Mouse (Mus musculus) left cerebral cortex, postnatal 10 days (tissue): ENCODE data around the gene Myo16. TPM values are rescaled to one million over a fixed set of nuclear protein-coding genes. Genes with fewer than 3 reads are reported as not detected.

Experiments
- DNase-seq, 2 experiments: peaks; one replicate each; pipeline ENCODE4 v3.0.0; 2021 to 2022; ENCODE audit warnings: low spot score in 2 of 2, mixed read lengths in 1 of 2; ENCODE audit errors: extremely low spot score in 1 of 2
- intact Hi-C: fragments of 180-260 bp; cut with DNase I; formaldehyde crosslinking; loops from one replicate; pipeline ENCODE4 v1.15.1; 2025
- total RNA-seq, 2 experiments: library from RNA; stranded (reverse); gene quantifications; 2 replicates each; pipeline ENCODE4 v1.2.3; 2021

Gene Myo16
- total RNA-seq, 2 experiments from 2014 or later, result 92.5 to 107 TPM

DNA sequence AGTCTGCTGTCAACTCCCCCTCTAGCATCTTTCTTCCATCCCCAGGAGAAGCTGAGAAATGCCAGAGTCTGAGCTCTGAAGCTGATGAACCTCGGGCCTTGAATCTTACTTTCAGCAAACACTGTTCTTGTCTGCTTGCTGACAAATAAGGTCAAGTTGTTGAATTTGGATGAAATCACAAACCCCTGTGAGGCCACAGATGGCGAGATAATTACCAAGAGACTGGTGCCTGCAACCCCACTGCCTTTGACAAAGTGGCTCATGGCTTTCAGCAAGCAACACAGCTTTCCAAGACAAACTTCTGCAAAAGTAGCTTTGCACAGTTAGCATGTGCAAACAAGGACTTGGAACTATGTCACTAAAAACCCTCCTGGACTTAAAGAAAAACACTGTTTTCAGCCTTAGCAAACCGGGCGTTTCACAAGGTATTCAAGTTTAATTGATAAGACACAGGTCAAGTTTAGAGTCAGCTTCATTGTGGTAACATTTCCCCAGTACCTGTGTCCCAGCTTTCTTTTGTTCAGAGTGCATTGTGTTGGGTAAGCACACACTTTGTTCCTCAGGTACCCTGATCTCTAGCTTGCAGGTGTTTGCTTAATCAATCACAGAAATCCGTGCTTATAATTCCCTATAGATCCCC lies 20.6 kb downstream of the Myo16 start:
- DNase-seq, result no peak

DNA sequence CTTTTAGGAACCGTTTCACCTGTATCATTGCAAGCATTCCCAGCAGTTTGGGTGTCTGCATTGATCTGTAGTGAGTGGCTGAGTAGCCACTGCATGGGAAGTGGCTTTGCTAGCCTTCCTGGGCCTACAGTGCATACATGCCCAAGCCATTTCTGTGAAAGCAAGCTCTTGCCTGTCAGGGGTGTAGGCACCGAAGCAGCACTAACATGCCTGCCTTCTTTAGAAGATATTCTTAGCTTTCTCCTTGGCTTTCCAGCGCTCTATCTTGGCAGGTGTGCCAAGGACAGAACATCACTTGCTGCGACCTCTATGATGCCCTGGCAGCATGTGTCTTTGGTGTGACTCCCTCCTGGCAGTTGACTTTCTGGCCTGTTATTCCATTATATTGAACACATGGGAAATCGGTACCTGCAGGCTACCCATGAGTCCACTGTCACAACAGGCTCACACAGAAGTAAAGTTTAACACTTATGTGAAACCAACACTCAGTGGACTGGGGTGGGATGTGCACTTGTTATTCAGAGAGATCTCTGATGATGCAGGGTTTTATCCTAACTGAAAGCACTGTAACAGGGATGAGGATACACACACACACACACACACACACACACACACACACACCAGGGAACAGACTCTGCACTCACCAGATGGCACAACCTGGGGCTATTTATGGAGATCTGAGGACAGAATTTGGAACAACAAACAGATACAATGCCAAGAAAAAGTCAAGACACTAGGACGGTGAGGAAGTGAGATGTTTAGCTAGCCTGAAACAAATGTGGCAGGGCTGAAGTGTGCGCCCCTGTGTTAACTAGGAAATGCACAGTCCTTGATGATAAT lies 21.4 kb downstream of the Myo16 start:
- DNase-seq, result no peak
- intact Hi-C loops, result no loop called here

More for the DNA sequence above, 20.6 kb downstream of the Myo16 start:
- intact Hi-C loops, result no loop called here

DNA sequence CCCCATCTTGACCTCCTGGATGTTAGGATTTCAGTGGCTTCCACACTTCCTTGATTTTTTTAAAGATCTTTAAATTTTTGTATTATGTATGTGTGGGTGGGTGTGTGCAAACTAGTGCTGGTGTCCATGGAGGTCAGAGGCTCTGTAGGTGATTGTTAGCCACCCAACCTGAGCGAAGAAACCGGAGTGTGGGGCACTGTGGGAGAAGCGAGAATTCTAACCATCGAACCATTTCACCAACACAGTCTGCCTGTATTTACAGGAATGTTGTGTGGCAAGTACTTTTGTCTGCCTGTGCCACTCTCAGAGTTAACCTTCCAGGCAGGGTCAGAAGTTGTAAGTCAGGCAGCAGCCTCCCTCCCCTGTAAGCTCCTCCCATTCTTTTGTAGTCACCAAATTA lies 22.3 kb downstream of the Myo16 start:
- intact Hi-C loops, result no loop called here
- DNase-seq, result no peak

DNA sequence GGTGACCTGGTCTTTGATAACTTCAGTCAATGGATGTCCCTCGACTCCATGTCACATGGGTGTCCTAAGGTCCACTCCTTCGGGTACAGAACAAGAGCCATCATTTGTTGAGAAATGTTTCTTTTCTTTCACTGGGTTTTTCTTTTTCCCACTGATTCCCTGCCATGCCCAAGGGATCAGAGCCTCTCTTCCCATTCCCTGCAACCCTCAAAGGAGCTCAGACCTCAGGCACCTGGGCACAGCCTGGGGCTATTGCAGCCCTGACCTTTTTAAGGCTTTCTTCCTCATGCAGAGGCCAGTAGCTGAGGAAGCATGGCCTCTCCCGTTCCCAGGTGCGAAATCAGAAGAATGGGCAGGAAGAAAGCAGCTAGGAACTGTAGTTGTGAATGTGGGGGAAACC lies 23.4 kb downstream of the Myo16 start:
- no peak for DNase-seq
- intact Hi-C loops, result no loop called here

DNA sequence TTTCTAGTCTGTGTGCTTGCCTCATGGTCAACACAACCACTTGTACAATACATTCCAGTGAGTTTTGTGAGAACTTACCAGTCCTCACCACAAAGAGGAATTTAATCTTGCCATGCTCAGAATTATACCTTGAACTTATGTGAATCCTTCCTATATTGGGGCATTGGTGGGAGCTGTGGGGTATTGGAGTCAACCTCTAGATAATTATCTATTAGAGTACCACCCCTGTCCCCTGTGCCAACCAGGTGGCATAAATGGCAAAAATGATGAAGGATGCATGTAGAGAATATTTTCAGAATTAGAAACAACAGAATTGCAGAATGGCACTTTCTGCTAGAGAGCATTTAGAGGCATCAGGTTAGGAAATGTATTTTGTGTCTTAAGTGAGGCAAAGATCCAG lies 25.3 kb downstream of the Myo16 start:
- no peak for DNase-seq
- intact Hi-C loops, result no loop called here

DNA sequence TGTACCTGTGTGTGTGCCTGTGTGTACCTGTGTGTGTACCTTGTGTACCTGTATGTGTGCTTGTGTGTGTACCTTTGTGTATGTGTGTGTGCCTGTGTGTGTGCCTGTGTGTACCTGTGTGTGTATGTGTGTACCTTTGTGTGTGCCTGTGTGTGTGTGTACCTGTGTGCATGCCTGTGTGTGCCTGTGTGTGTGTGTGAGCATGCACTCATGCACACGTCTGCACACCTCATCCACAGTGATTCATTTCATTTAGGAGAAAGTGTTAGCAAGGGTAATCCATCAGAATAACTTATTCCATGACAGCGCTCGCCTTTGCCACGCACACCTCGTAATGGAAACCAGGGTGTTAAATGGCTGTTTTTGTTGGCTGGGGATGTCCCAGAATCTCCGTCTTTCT lies 36.9 kb downstream of the Myo16 start:
- intact Hi-C loops, result no loop called here
- no peak for DNase-seq

DNA sequence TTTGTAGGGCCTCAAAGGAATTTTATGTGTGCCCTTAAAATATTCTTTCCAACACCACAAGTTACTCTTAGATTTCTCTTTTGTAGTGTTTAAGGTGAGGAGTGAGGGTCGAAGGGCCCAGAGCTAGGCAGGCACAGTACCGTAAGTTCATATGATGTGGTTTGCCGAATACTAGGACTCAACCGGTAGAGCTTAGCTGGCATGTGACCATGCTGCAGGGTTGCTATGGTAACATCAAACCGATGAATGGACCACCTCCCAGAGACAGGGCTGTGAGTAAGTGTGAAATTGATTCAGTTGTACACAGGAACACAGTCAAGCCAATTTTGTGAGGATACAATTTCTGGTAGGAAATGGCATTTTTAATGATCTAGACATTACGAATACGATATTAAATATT lies 44.5 kb downstream of the Myo16 start:
- peak; percentile 30 to 46 for DNase-seq
- intact Hi-C loops, result no loop called here

DNA sequence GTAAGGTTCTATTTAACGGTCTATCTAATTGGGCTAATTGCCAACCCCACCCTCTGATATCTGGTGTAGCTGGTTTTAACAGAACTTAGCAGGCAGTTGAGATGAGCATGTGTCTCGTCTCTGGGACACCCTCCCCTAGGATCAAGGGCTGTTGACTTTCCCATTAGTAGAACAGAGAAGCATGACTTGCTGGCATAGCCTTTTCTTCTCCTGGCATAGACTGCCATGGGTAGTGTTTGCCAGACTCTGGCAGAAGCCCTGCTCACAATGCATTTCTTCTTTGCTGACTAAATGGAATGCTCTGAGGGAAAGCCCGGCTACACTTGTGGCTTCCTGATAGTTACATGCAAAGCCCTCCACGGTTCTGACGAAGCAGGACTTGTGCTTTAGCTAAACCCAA lies 45.6 kb downstream of the Myo16 start:
- intact Hi-C loops, result no loop called here
- DNase-seq, result peak in 1 of 2 experiments; percentile 36

DNA sequence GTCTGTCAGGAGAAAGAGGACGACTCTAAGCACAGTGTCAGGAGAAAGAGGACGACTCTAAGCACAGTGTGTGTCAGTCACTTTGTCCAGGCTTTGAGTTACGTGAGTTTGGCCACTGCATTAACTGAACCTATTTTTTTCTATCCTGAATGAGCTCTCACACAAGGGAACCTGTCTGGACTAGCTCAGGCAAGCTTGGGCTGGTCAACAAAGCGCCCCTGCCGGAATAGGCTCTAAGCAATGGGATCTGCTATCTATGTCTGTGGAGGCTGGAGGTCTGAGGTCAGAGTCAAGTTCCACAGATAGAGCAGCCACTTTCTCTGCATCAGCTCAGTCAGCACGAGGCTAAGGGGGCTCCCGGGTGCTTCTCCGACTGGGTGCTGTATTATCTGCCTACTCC lies 46.3 kb downstream of the Myo16 start:
- no peak for DNase-seq
- intact Hi-C loops, result no loop called here

DNA sequence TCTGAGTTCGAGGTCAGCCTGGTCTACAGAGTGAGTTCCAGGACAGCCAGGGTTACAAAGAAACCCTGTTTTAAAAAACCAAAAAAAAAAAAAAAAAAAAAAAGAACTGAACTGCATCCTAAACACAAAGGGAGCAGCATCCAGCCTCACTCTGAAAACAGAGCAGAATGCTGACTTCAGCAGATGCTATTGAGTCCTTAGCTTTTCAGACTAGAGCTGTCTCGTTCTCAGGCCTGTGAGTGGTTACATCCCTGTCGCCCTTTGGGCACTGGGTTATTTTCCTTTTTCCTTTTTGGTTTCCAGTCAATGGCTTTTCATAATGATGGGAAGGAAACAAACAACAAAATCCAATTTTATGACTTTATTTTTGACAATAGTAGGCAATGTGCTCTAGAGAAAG lies 61.3 kb downstream of the Myo16 start:
- DNase-seq, result no peak
- intact Hi-C loops, result no loop called here

DNA sequence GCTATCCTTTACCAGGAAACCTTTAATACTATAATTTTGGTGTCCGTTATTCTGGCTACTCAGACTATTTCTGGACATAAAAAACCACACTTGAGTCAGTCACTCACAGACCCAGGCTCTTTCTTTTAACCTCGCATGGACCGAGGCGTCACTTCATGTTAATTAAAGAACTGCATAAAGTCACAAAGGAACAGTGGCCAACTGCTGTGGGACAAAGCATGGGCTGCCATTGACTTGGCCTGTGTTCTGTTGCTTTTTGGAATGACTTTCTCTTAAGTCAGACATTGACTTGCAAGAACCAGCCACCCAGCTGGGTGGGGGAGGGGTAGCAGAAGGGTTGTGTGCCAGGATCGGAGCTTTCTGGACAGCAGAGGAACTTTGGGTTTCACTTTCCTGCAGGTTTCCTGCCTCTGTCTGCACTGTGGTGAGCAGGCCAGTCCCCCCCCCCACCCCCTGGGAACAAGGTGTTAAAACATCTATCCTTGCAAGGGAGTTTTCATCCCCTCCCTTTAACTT lies 66.1 kb downstream of the Myo16 start:
- peak in 1 of 2 experiments; percentile 41 for DNase-seq
- intact Hi-C loops, result no loop called here

DNA sequence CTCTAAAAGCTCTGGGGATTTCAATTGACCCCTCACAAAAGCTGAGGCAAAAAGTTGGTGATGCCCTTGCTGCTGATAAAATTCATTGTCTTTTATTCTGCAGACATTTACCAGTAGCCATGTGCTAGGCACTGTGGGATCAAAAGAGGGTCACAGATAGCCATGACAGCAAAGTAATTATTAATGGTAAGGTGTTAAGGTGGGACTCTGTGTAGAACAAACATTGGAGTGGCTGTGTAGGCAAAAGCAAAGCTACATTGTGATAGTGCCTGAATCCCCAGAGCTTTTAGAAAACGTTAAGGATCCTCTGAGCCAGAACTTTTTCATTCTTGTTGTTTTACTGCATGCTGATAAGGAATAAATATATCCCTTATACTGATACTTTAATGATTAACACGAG lies 69.1 kb downstream of the Myo16 start:
- intact Hi-C loops, result no loop called here

DNA sequence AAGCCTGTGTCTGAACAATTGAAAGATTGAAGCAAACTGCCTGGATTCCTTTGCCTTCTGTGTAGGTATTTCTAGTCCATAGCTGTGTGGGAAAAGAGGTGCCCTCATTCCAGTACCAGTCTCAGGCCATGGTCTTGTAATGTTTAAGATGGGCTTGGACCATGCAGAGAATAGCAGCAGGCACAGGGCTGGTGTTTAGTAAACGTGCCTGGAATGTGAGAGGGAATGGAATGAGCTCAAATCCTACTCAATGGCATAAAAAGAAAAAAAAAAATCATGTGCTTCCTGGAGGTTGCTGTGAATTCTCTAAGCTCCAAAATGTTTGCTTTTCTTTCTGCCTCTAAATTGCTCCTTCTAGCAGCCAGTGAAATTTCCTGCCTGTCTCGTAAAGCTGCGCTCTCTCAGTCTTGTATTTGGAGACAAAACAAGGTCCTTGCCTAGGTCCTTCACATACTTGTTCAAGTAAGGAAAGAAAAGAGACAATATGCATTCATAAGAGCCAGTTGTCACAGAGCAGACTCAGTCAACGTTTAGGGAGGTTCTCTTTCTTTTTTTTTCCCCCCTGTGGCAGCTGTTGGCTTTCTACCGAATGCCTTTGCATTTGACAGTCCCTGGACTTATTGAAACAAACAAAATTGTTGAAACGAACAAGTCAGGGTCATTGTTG lies 70.0 kb downstream of the Myo16 start:
- intact Hi-C loops, result no loop called here
- DNase-seq, result no peak

More for the DNA sequence above, 69.1 kb downstream of the Myo16 start:
- no peak for DNase-seq

DNA sequence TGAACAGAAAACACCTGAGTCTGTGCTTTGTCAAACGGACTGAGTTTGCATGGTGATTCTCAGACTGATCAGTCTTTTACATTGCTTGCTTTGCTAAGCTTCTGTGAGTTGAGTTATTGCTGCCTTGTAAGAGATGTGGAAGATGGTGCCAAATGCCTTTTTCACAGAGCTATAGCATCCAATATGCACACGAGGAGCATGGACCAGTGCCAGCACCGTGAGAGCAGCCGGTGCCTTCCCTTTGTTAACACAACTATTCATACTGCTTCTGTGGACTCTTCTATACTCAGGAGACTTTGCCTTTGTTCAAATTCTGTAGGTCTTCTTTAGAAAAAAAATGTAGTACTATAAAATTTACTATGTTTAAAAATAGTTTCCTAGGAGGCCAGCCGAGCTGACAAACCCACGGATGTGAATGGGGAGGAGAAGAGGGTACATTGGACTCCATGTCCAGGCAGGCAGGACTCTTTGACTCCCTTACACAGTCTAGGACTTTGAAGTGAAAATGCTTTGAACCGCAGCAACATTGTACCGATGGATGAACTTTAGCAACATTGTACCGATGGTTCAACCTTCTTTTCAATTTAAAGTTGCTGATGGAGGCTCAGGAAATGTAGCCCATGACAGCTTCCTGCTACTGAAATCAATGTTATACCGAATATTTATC lies 70.7 kb downstream of the Myo16 start:
- intact Hi-C loops, result no loop called here
- DNase-seq, result peak in 1 of 2 experiments; percentile 36

DNA sequence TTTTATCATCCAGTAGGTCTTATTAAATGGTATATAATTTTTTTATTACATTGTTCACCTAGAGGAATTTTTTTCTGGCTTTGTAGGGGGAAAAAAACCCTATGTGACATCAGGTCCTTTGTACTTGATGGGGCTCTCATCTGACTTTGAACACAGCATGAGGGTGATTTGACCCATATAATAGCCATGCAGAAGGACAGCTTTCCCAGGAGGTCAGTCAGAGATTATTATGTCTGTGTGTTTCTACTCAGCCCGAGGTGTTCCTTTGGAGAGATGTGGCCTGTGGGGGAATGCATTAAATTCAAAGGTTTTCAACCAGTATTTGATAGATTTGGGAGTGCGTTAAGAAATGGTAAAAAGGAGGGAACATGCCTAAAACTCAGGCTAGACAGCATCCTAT lies 71.3 kb downstream of the Myo16 start:
- intact Hi-C loops, result no loop called here
- no peak for DNase-seq

DNA sequence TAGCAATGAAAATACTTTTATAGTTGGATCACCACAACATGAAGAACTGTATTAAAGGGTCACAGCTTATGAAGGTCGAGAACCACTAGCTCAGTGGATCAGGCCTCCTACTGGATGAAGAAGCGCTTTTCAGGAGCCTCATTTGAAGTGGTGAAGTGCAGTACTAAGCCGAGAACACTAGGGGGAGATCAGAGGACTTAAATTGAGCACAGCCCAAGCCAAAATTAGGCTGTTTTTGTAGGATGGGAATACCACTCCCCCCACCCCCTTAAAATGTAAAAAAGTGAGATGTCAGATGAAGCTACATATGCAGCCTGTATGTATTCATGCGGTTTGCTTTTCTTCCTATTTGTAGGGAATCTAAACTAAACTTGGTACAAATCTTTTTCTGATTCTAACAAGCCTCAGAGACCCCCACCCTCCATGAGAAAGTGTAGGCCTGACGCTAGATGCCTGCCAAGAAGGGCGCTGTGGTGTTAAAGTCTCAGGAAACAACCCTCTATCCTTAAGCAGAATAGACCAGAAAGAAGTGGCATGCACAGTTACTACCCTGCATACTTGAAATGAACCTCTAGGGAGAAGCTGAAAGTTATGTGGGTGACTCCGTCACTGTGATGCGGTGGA lies 77.1 kb downstream of the Myo16 start:
- intact Hi-C loops, result loop anchor here (5.0 to 10.0 kb wide), 2 partner anchors 171 to 186 kb away; no protein-coding TSS in a partner anchor
- peak; percentile 58 to 76 for DNase-seq

DNA sequence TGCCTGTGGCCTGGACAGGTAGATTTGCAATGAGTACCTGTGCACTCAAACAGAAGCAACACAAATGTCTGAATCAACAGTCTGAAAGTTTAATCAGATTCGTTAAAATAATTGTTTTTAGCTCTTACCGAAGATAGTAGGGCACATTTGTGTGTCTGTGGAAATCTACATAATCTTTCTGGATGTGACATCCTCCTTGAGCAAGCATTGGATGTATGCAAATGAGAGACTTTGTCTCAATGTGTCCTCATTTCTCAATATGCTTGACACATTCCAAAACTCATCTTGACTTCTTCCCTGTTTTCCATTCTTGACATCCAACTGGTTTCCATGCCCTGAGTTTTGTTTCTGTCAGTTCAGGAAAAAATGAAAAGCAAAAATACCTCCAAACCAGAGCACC lies 80.8 kb downstream of the Myo16 start:
- DNase-seq, result no peak
- intact Hi-C loops, result loop anchor here (5.0 to 10.0 kb wide), 2 partner anchors 168 to 190 kb away; no protein-coding TSS in a partner anchor

DNA sequence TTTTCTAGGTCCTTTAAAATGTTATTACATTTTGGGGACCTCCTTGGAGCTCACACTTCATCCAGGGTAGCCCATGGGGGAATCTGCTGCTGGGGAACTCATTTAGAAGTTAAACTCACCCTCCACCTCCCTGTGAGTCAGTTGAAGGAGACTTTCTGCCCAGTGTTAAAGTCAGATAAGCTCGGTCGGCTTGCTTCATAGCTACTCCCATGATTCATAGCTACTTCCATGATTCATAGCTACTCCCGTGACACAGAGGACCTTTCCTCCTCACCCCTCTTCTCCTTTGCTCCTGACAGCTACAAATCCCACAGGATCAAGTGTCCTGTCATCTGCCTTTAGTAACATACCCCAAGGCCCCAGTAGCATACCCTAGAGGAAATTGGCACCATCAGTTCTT lies 89.6 kb downstream of the Myo16 start:
- intact Hi-C loops, result no loop called here
- no peak for DNase-seq

DNA sequence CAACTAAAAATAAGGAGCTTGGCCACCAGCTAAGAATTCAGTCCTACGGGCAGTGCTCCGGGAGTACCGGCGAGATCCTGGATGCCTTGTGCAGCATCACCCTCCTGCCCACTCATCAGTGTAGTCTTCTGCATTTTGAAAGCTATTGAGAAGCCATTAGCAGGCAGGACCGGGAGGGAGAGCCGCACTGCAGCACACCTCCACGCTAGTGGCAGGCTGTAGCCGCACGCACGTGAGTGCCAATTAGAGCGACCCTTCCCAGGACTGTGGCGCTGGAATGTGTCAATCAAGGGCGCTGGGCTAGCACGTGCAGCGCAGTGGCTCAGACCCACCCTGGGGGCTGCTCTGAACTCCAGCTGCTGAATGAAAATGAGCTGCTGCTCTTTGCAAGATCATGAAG lies 95.4 kb downstream of the Myo16 start:
- peak in 1 of 2 experiments; percentile 28 for DNase-seq
- intact Hi-C loops, result no loop called here
